Mouse (Mus musculus) right cerebral cortex, adult 2 months (tissue): ENCODE data around the gene Igsf9b.

Source experiments
- DNase-seq, 2 experiments: peaks; one replicate each; pipeline ENCODE4 v3.0.0; 2021 to 2022; ENCODE audit warnings: low spot score in 2 of 2

The Igsf9b gene

GRCm38 (mm10) chr9:27330374-27330773 is 31.4 kb downstream of the Igsf9b start:
- DNase-seq = no peak

- DNase-seq = no peak
Observed at GRCm38 (mm10) chr9:27331538-27331937, 32.5 kb downstream of the Igsf9b start.

DNA sequence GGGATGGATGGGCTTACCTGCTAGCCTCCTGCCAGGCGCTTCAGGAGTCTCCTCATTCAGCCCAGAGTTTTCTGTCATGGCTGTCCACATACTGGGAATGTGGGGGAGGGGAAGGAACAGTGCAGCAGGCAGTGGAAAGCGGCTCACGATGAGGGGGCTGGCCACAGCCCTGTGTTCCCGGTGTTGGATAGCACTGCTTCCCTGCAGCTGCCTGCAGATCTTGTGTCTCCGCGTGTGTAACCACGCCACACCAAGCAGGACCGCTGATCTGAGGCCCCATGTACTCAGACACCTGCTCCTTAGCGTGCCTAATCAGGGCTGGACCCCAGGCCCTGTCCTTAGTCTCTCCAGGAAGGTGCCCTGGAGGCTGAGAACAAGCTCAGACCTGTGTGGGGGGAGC is 35.9 kb downstream of the Igsf9b start:
- no peak for DNase-seq

DNA sequence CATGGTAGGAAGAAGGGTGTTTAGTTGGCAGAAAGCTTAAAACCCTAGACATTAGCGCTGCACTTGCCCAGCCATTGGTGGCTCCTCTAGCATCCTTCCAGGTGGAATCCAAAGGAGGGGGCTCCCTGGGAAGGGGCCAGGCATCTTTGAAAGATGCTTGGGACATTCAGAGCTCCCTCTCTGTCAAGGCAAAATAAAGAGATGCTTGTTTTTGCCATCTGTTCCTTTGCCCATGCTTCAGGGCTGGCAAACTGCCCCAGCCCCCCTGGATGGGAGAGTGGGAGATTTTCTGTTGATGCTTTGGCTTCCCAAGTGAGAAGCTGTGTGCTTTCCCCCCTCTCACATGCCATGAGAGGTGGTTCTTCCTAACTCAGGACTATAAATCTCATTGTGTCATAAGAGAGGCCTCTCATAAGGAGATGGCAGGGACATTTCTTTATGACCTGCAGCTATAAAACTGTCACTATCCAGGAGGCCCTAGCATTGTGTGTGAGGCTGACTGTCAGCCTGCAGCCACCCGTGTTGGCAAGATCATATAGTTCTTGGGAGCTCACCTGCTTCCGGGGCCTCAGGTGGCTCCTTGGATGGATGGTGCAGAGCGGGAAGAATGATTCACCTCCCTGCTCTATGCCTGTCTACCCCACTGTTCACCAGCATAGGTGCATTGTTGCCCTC is 38.1 kb downstream of the Igsf9b start:
- no peak for DNase-seq

GRCm38 (mm10) chr9:27339168-27339567 is 40.2 kb downstream of the Igsf9b start:
- DNase-seq = no peak

DNA sequence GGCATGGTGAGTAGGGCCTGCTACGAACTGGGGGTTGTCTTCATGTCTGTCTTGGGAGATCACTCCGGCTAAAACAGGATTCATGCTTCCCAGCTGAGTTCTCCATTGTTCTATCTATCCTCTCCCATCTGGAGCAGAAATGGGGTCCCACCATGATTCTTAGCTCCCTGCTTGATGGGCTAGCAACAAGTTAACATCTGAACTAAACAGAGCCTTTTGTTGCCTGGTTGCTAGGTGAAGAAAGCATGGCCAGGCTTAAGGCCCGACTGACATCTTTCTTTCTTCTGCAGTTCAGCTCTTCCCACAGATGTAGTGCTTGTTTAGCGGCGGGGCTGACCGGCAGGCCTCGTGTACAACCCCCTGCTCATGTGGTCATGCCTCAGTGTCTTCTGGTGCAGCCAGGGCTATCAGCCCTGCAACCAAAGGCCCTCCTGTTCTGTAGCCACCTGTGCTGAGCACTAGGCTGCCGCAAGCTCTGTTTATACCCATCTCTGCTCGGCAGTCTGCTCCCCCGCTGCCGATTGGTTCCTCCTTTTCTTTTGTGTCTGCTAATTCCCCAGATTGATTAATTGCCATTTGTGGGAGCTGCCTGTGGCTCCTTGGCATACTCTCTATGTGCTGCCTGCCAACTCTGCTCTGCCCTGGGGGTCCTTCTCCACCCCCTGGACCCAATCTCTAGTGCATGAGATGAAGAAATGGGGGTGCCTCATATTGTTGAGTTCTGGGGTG is 47.7 kb downstream of the Igsf9b start:
- DNase-seq = no peak

GRCm38 (mm10) chr9:27353082-27353481 is 54.1 kb downstream of the Igsf9b start:
- peak; percentile 30 to 44 for DNase-seq

GRCm38 (mm10) chr9:27357893-27358292 is 58.9 kb downstream of the Igsf9b start:
- no peak for DNase-seq

DNA sequence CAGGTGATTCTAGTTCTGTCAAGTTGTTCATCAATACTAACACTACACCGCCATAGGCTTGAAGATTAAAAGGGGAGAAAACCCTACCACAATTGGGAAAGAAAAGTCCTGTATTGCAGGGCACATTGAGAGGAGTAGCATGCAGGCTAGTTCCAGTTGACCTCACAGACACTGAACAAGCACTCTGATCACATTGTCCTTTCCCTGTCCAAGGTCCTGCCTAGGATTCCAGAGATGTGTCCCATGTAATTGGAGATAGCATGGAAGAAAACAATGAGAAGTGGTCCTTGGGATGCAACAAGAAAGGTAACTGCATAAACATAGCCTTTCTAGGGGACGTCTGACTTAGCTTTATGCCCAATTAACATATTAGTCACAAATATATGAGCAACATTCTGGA is 68.2 kb downstream of the Igsf9b start:
- no peak for DNase-seq

DNA sequence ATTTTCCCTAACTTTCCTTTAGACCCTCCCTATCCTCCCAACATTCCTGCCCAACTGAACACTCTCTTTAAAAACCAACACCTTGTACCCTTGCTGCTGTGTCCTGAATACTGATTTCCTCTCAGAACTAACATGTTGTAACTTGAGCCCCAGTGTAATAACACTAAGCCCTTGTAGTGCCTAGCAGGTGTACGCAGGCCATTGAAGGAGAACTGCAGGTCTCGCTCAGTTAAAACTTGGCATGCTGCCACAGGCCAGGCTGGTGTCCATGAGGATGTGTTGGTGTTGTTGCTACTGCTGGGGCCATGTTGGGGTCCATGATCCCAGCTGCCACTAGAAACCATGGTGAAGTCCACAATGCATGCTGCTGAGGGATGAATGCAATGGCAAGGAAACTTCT is 70.1 kb downstream of the Igsf9b start:
- no peak for DNase-seq

DNA sequence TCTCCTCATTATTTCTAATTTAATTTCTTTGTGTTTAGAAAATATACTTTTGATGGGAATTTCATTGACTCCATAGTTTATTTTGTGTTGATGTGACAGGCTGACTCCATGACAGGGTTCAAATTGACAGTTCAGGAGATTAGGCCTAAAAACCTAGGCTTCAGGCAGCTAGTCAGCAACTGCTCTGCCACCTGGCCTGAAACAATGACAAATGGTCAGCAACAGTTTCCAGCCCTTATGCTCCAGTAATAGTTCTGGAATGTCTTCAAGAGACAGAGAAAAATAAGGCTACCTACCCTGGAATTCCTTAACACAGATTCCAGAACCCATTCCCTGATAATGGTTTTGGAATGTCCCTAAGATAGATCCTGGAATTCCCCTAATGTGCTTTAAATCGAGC is 76.7 kb downstream of the Igsf9b start:
- DNase-seq = no peak

DNA sequence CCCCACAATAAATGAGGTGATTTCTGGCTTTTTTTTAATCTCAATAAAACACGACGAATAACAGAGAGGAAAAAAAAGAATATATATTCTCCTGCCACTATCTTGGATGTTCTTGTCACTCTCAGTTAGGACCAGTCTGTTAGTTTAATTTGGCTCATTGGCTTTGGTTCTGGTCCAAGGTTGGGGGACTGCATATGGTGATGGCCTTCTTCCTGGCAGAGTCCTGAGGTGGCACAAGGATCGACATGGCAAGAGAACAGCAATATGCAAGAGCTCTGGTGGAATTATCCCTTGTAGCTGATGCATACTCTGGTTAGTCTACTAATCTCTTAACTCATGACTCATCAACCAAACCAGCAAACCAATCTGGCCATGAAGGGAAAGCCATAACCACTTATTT is 87.9 kb downstream of the Igsf9b start:
- no peak for DNase-seq

- DNase-seq = no peak
Observed at GRCm38 (mm10) chr9:27396500-27396899, 97.5 kb downstream of the Igsf9b start, which contains the start of gene Spata19. Spata19 (plus strand) TSS chr9:27396800.

DNA sequence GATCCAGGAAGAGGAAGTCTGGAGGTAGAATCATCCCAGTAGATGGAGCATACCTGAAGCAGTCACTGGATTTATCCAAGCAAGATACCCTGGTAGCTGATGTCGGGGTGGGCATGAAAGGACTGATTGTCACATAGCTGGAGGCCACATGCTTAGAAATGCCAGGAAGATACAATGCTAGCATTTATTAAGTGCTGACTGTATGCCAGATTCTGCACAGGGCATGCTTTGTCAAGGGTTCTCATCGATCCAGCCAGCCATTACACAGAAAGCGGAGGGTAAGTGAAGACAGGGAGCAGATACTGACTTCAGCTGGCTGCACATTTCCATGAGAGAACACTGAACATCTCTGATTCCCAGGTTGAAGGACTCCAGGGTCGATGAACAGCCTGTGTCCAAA is 102.2 kb downstream of the Igsf9b start:
- DNase-seq = no peak
